Mouse (Mus musculus) monocyte, adult 5-6 weeks (primary cell): ENCODE data around the gene Rplp1. TPM values are rescaled to one million over a fixed set of nuclear protein-coding genes. Genes with fewer than 3 reads are reported as not detected.
A peak's percentile ranks its signal among the peaks of the same experiment; 100 is the strongest.

Source experiments
- ATAC-seq: fragments of 153-309, 156-312 bp; replicated peaks from 2 replicates; pipeline ENCODE4 v1.8.0; 2017; ENCODE audit warnings: mild to moderate bottlenecking; ENCODE audit not compliant: low TSS enrichment, insufficient number of reproducible peaks, severe bottlenecking, poor library complexity, low FRiP score
- total RNA-seq: library from RNA; stranded (forward); fragments of 200-1000, 200-491, 200-594 nt; gene quantifications from 3 replicates; pipeline ENCODE4 v1.2.3, GENCODE M21; 2017

The Rplp1 gene
- 2,240 to 3,679 TPM (median 3,046 TPM) in 3 replicates for total RNA-seq

DNA sequence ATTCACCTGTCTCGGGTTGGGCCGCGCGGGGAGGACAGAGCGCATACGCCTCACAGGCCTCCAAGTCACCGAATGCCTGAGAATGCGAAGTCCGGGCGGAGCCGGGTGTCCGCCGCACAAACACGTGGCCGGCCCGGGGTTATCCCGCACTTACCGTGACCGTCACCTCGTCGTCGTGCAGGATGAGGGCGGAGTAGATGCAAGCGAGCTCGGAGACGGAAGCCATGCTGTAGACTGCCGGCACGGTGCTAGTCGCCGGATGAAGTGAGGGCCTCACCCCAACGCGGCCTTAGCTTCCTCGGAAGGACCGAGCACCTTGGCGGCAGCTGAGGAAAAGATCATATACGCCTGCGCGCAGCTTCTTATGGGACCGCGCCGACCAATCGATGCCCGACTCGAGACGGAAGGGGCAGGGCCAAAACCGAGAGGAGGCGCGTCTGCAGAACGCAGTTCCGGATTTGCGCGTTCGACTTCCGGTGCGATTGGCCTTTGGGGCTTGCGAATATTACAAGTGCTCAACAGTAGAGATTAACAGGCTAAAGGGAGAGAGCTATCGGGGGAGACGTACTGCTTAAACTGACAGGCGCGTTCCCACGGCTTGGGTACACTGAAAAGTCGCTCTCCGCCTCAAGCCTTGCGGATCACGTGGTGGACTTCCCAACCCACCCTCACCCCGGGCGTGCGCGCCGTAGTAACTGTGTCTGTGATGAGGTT, at the start of gene Rplp1:
Gene Rplp1, minus strand, starts transcription at position 340 of the 714 bp plus-strand sequence.
- ATAC-seq, result peak; percentile 98

DNA sequence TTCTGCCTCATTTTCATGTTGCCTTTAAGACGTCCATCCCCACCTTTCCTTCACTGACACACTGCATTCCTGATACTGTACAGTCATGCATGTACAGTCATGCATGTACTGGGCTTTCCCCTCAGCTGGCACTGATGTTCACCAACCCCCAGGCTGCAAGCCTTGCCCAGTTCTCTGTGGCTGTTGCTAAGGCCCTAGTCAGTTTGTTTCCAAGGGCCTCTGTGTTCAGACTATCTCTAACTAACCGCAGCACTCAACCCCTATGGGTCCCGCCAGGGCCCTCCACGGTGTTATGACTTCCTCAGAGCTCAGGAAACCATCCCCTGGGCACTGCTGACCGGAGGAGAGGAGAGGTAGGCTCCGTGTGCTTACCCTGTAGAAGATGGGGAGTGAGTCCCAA, 49.0 kb upstream of the Rplp1 start:
- ATAC-seq, result no peak

DNA sequence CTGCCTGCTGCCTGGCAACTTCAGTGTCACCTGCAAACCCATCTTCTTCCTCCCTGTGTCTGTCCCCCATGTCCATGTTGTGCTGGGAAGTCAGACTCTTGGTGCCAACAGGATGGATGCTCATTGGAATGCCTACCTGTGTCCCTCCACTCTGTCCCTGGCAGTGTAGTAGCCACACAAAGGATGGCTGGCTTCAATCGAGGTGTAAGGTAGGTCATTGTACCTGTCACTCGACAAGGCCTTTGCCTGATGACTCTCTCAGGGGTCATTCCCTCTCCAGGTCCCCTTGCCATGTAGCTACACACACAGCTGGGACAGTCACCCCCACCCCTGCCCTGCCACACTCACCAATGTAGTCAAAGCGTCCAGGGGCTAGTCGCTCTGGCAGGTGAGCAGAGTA, 46.8 kb upstream of the Rplp1 start:
- no peak for ATAC-seq

DNA sequence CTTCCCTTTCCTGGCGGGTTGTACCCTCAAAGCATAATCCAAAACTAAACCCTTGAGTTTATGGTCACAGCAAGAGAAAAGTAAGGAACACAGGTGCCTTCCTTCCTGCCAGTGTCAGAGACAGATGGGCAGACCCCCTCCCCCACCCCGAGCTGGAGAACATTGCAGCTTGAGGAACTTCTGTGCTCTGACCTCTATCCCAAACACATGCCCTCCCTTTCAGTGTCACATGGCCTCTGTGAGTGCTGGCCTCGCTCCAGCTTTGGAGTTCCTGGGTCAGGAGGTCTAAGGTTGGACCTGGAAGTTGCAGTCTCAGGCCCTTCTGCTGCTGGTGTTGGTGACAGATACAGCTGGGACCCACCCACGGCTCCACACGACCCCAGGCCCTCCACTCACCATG, 46.4 kb upstream of the Rplp1 start:
- no peak; the same call in 1 of the 2 replicates for ATAC-seq

DNA sequence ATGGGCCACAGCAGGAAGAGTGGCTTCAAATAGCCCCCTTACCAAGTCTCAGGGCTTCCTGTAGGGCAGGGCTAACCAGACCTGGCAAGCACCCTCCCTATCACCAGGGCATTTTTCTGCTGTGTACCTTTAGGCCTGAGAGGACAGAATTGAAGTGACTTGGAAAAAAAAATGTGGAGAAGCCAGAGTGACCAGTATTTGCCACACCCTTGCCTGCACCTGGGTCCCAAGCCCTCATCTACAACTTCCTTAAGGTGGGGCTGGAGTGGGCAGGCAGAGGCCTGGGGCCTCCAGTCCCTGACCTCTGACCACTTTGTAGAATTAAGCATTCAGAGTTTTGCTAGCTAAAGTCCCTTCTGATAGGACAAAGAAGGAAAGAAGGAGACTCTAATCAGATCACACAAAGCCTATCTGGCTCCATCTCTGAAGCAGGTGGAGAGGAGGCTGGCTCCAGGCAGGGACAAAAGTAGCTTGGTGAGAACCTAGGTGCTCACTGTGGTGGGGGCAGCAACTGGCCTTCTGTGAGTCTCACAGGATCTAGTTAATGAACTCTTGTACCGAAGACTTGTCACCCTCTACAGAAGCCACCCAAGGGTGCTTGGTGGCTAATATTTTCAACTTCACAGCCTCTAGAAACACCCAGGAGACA, 45.7 kb upstream of the Rplp1 start:
- ATAC-seq, result no peak

DNA sequence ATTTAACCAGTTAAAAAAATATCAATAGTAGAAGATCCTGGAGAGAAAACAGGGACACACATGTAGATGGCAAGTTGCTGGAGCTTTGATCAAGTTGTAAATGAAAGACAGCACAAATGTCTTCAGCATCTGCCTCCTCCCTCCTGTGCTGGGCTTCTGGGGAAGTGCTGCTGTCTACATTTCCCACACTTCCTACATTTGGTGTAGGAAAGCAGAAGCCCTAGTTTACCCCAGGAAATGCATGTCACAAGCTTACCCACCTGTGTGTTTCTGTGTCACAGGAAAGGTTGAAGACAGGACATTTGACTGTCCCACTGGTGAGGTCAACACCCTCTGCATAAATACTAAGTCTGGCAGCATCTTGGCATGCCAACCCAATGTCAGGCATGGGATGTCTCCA, 40.4 kb upstream of the Rplp1 start:
- ATAC-seq, result no peak

DNA sequence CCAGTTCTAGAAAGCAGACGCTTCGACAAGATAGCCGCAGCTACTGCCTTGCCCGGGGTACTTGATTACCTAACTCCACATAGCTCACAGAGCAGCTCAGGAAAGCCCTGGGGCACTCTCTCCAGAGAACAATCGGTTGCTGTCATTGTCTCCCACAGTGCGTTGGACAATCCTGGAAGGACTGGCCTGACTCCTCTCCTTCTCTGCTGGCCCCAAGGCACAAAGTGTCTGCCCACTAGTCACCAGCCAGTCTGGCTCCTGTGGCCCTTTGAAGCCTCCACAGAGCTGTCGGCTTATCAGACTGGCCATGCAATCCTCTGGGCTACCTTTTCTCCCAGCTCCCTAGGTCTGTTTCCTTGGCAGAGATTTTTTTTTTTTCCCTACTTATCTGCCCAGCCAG, 37.9 kb upstream of the Rplp1 start:
- no peak for ATAC-seq

DNA sequence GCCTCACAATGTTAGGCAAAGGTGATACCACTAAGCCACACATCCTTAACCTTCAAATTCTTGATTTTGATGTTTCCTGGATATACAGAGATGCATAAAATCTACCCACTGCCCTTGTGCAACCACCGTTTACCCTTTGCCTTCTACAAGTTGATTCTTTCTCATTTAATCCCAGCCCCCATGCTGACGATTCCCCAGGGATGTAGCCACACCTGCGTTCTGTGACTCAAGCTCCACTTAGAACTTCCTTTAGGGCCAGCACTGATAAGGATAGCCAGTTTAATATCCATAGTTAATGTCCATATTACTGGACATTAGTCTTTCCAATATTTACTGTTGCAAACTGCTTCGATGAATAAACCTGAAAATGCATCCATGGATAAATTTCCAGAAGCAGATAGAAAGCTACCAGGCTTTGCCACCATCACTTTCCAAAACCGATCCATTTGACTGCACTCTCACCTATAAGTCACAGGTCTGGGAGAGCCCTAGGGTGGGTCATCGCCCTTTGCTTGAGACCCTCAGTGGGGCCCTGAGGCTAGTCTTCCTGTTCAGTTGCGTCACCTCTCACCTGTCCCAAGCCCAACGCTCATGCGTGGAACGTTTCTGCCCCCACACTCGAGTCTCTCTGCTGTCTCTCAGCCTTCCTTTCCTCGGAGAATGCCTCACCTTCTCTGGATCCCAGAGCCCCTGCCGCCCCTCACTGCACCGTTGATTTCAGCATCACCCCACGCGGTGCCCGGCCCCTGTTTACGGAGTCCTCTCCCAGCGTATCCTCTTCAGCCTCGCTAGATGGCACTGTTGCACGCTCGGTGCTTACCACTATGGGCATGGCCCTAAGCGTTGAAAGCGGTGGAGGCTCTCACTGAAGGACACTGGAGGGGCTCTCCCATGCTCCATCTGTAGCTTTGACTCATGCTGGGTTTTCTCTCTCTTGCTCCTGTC, 33.3 kb upstream of the Rplp1 start:
- ATAC-seq, result peak; percentile 92

DNA sequence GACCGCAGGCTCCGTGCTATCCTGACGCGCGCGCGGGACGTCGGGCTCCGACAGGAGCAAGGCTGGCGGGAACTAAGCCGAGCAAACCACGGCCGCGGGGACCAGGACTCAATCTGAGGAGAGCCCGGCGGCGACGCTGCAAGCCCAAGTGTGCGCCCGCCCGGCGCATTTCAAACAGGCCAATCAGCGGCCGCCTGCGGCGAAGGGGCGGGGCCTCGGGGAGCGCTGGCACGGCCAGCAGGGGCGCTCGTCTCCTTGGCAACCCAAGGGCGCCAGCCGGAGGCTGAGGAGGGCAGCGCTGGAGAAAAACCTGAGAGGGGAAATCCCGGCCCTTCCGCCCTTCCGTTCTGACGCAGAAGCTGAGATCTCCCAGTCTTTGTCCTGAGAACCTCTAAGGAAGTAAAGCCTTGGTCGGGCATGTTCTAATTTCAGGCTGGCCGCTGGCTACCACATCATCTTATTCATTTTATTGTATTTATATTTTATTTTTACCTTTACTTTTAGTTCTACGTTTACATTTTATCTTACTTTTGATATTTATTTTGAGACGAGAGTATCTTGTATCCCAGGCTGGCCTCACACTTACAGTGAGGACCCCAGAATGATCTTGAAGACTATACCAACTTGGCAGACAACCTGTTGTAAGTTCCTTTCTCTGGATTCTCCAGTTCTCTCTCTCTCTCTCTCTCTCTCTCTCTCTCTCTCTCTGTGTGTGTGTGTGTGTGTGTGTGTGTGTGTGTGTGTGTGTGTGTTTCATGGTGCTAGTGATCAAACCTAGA, 32.5 kb upstream of the Rplp1 start, which contains the start of gene Kif23:
Gene Kif23, minus strand, starts transcription at position 152 of the 779 bp plus-strand sequence.
- ATAC-seq, result peak; percentile 83

DNA sequence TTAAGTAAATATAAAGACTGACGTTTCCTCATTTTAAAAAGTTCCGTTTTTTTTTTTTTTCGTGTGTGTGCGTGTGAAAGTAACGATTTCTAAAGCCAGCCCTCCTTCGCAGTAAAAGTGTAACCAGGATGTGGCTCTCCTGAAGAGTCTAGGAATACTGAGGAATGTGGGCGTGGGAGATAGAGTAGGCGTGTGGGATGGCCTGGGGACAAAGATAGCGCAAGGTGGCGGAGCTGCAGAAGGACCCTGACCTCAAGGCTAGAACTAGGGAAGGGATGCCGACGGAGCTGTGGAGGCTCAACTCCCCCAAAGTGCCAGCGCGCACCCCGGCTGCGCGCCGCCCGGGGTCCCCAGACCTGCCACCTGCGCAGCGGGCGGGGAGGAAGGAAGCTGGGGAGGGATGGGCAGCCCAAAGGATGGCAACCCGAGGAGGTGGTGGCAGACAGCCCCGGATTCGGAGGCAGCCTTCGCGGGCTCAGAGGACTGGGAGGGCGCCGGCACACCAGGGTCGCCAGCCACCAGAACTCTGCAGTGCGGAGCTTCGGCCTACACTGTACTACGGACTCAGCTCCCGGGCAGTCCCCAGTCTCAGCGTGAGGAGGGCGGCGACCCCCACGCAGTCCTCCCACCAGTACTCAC, 31.8 kb upstream of the Rplp1 start:
- no peak for ATAC-seq

DNA sequence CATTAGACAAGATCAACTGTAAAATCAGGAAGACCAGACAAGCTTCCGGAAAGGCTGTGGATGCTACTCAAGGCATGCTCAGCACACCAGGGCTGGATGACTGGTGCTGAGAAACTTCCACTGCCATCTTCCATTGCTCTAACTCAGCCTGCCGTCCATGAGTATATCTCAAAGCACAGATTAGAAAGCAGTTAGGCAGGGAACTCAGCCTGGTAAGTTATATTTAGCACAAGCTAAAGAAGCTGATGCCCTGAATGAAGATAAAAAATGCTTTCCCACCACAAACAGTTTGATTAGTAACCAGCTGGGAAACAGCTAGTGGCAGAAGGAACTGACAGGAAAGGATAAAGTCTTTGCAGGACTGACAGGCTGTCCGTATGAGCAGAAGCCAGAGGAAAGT, 26.7 kb upstream of the Rplp1 start:
- ATAC-seq, result no peak

DNA sequence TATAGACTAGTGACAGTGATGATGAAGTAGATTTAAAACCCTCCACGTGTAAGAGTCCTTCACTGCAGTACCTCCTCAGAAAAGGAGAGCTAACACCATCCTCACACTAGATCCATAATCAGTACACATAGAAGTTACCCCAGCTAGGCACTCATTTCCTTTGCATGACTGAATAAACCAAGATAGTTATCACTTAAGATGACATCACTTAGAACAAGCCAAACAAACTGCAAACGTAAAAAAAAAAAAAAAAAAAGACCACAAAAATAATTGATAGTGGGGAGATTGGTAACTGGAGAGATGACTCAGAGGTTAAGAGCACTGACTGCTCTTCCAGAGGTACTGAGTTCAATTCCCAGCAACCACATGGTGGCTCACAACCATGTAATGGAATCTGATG, 19.0 kb upstream of the Rplp1 start:
- no peak for ATAC-seq

DNA sequence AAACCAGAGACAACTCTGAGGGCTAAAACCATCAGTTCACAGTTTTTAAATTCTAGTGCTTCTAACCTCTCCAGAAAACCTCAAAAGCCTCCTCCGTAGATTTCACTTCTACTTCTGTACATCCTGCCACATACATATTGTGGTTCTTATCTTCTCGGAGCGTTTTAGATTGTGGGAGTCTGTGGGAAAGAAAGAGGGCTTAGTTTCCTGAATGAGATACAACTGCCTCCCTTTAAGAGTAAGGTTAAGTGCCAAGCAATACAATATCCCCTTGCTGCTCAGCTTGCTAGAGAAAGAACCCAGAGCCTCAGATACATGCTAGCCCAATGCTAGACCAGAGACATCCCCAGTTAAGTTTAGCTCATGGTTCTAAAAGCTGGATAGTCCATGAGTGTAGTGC, 17.7 kb upstream of the Rplp1 start:
- no peak for ATAC-seq

DNA sequence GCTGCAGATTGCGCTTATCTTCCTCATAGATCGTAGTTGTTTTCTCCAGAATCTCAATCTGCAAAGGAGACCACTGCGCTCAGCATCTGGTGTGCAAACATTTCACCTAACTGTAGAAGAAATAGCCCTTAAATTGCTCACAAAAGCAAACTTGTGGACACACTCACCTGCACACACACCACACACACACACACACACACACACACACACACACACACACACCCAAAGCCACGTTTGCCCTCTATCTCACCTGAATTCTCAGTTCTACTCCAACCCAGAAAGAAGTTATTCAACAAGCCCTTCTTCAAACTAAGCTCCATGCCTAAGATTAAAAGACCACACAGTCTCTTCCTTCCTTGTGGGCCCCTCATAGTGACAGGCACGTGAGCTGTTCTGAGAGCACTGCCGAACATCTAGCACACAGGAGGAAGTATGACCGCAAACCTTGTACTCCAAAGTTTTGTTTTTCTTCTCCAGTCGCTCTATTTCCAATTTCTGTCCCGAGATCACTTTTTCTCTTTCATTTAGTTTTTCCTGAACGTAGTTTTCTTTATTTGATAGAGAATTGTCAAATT, 10.8 kb upstream of the Rplp1 start:
- no peak for ATAC-seq

DNA sequence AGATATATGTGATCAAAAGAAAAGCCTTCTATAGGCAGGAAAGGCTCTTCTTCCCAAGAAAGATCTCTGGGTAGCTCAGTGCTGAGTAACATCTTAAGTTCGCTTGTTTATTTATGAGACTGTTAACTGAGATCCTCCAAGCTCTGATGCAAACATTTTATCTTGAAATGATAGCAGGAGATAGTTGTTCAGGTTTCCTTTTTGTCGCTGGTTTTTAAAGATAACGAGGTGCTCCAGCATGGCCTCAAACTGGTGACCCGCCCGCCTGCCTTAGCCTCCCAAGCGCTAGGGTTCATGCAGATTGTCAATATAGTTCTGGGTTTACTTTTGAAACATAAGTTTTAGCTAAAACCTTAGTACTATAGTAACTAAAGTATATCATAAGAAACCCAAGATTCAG, 6.0 kb upstream of the Rplp1 start:
- ATAC-seq, result no peak

DNA sequence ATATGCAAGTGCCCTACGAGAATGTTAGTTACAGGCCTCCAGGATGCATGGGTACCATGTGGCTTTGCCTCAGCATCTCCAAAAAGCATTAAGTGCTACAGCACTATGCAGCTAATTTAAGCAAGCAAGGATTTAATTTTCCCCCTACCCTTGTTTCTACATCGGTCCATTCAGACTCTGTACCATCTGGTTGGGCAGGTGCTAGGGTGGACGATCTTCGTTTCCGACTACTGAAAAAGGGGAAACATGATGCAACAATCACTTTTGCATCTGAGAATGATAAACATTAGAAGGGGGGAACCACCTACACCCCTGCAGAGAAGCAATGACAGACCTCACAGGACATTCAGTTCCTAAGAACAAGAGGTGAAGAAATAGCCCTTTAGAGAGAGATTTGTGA, 5.1 kb upstream of the Rplp1 start:
- no peak for ATAC-seq

DNA sequence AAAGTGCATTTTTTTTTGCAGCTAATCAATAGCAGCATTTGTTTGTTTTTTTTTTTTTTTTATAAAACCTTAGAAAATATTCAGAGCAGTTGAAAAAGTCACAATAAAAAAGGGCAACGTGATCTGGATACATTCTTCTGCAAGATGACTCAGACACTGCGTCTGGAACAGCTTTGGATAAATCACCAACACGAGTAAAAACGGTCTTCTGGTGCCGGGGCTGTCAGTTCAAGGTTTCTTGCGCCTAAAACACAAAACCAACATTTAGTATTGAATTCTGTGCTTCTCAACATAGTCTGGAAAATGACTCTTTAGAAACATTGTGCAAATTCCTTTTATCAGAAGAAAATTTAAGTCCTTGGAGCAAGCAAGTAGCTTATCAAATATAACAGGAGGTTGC, 3.1 kb upstream of the Rplp1 start:
- no peak for ATAC-seq

DNA sequence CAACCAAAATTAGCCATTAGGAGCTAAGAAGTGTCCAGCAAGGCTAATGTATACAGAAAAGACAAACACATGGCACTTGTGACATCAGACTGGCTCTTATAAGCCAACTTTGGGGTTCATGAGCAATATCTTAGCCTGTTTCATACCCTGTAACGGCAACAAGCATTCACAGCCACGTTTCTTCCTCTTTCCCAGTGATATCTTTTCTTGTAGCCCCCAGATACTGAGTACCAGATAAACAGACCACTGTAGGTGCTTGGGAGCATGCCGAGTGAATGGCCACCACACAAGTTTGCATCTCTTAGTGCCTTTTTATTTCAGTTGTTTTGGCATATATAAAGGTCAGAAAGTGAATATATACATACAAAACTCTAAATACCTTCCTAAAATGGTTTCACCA, 2.6 kb upstream of the Rplp1 start:
- ATAC-seq, result no peak
